ENCODE assay signal across 42 mouse cellular contexts in the genomic region with DNA sequence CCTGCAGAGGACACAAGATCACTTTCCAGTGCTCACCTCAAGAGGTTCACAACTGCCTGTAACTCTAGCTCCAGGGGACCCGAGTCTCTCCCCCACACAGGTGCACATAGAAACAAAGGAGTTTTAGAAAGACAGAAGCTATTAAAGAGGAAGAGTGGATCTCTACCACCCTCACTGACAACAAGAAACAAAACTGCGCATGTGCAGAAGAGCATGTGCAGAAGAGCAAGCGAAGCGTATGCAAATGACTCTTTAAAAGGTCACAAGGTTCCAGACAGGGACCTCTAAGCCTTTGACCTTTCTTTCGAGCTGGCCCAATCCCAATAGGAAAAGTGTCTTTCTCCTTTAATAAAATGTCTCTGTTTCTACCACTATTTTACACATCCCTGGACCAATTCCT. TPM values are rescaled to one million over a fixed set of nuclear protein-coding genes. Genes with fewer than 3 reads are reported as not detected.
DNase-seq lines count a peak whose midpoint lies in the region; ATAC-seq and TF ChIP-seq lines count a peak whose summit lies in the region.
"Had no signal": no experiment of that assay in that cellular context is flagged by ENCODE, and none has a peak within 500 bp of the region (broad histone marks: within the 10 kb centered on the region; RNA-seq: fewer than 3 reads in every experiment).

No protein-coding gene starts in this region.

- no peaks in the 10 kb centered on the region for H3K79me2 ChIP-seq in CH12.LX (replicated peaks; ENCODE audit: control insufficient read depth, extremely low read depth, insufficient read depth, poor library complexity, severe bottlenecking)

- peak; percentile 4 for DNase-seq in forebrain, embryonic 14.5 days (ENCODE audit: low spot score)
- DNase-seq in CH12.LX (ENCODE audit: extremely low read depth) (no peak), ZHBTc4 (ENCODE audit: low read depth, low spot score) (peak; percentile 38)
- DNase-seq in splenic B cell, adult 2 months (ENCODE audit: low read depth, low spot score): peak; percentile 11
- no peak for DNase-seq in adrenal gland, adult 2 months
- DNase-seq: adrenal gland, adult 8-10 months; B cell, adult 2 months; cerebellum, adult 2 months; cerebellum, postnatal 14 days; gastrocnemius, postnatal 25 days; heart, adult 18-20 months; kidney, adult 2 months; kidney, postnatal 10 days; layer of hippocampus, postnatal 36 days; left cerebral cortex, postnatal 4 days; liver, postnatal 0 days; lung, postnatal 36 days; right cerebral cortex, postnatal 25 days; thymus, adult 18-20 months; thymus, postnatal 36 days had no signal

- no peaks in the 10 kb centered on the region for H3K27me3 ChIP-seq in forebrain, embryonic 14.5 days (replicated peaks; ENCODE audit: control insufficient read depth, insufficient read depth, low read length)
- no peaks in the 10 kb centered on the region for H3K27me3 ChIP-seq in forebrain, embryonic 15.5 days
- H3K27me3 ChIP-seq in CH12.LX (replicated peaks): no peaks in the 10 kb centered on the region
- H3K27me3 ChIP-seq in splenic B cell, adult 2 months (ENCODE audit: control insufficient read depth, insufficient read depth, low read length, poor library complexity, severe bottlenecking): no peaks in the 10 kb centered on the region
- H3K27me3 ChIP-seq: embryonic facial prominence, embryonic 13.5 days; heart, embryonic 12.5 days; midbrain, embryonic 12.5 days had no signal

- dilution Hi-C loops in CH12.LX (cut with MboI; ENCODE audit: extremely low pct_ligation_motif_present, extremely low pct_unique_long_range_greater_than_20kb, low sequenced_read_pairs): no loop called here

- no peak overlapping the region for H3K4me3 ChIP-seq in forebrain, embryonic 14.5 days (ENCODE audit: low read depth, low read length)
- H3K4me3 ChIP-seq in forebrain, embryonic 15.5 days: no peak overlapping the region
- no peak overlapping the region for H3K4me3 ChIP-seq in CH12.LX (replicated peaks in 1 of 3; ENCODE audit: low read depth in 2 of 3, low read length in 2 of 3, poor library complexity in 1 of 3)
- H3K4me3 ChIP-seq: embryonic facial prominence, embryonic 13.5 days; heart, embryonic 12.5 days; liver, embryonic 12.5 days; midbrain, embryonic 12.5 days had no signal

- no peaks in the 10 kb centered on the region for H3K9me3 ChIP-seq in forebrain, embryonic 14.5 days (replicated peaks; ENCODE audit: control insufficient read depth, low read length)
- no peaks in the 10 kb centered on the region for H3K9me3 ChIP-seq in forebrain, embryonic 15.5 days
- H3K9me3 ChIP-seq in CH12.LX (replicated peaks; ENCODE audit: low read length): peaks cover 6% of the 10 kb centered on the region
- H3K9me3 ChIP-seq: embryonic facial prominence, embryonic 13.5 days; heart, embryonic 12.5 days; midbrain, embryonic 12.5 days had no signal

- no peak overlapping the region for H3K9ac ChIP-seq in forebrain, embryonic 14.5 days (ENCODE audit: low read length)
- H3K9ac ChIP-seq in forebrain, embryonic 15.5 days (replicated peaks): no peak overlapping the region
- no peak overlapping the region for H3K9ac ChIP-seq in CH12.LX (ENCODE audit: insufficient read depth, low read depth)
- H3K9ac ChIP-seq: embryonic facial prominence, embryonic 13.5 days; heart, embryonic 12.5 days; liver, embryonic 12.5 days; liver, postnatal 0 days; midbrain, embryonic 12.5 days had no signal

- no peak for TF ChIP-seq EP300 in CH12.LX (IDR thresholded peaks at IDR 0.05; ENCODE audit: low read length)

- 47% methylated on average over 5 of the region's 5 CpGs for WGBS in forebrain, embryonic 14.5 days
- 49% methylated on average over 5 of the region's 5 CpGs for WGBS in forebrain, embryonic 15.5 days

- H3K27ac ChIP-seq in forebrain, embryonic 14.5 days (ENCODE audit: low read depth, low read length): no peak overlapping the region
- no peak overlapping the region for H3K27ac ChIP-seq in forebrain, embryonic 15.5 days (replicated peaks)
- H3K27ac ChIP-seq in CH12.LX (ENCODE audit: insufficient read depth, low read depth): no peak overlapping the region
- H3K27ac ChIP-seq: embryonic facial prominence, embryonic 13.5 days; liver, embryonic 12.5 days; midbrain, embryonic 12.5 days; stomach, postnatal 0 days had no signal

- ATAC-seq in forebrain, embryonic 14.5 days: no peak
- no peak for ATAC-seq in forebrain, embryonic 15.5 days (replicated peaks)
- ATAC-seq in megakaryocyte-erythroid progenitor cell, adult 5-6 weeks (replicated peaks; ENCODE audit: low FRiP score, low TSS enrichment, poor library complexity, severe bottlenecking): no peak
- ATAC-seq: activated CD4-positive, CD25-positive, alpha-beta regulatory T cell, adult 4 months; hindbrain, embryonic 16.5 days; liver, embryonic 12.5 days; liver, postnatal 0 days had no signal

- no peaks in the 10 kb centered on the region for H3K4me1 ChIP-seq in forebrain, embryonic 14.5 days (ENCODE audit: control insufficient read depth, insufficient read depth, low read length)
- H3K4me1 ChIP-seq in forebrain, embryonic 15.5 days: peaks cover 4% of the 10 kb centered on the region; the same call in 1 of the 2 replicates
- no peaks in the 10 kb centered on the region; a peak in 1 of 4 replicates for H3K4me1 ChIP-seq in CH12.LX (ENCODE audit: control insufficient read depth in 1 of 2, insufficient read depth in 2 of 2)
- H3K4me1 ChIP-seq: embryonic facial prominence, embryonic 13.5 days; heart, embryonic 12.5 days; liver, embryonic 12.5 days had no signal

- in situ Hi-C loops in CH12.LX (cut with MboI; ENCODE audit: low pct_ligation_motif_present, low pct_unique_long_range_greater_than_20kb, low sequenced_read_pairs): loop anchor here (25.0 kb wide), 1 partner anchor 174 kb away; no protein-coding TSS in a partner anchor

- H3K36me3 ChIP-seq in forebrain, embryonic 14.5 days (ENCODE audit: control insufficient read depth, insufficient read depth, low read length): no peaks in the 10 kb centered on the region
- H3K36me3 ChIP-seq in forebrain, embryonic 15.5 days: no peaks in the 10 kb centered on the region
- H3K36me3 ChIP-seq in CH12.LX (replicated peaks in 1 of 2; ENCODE audit: control insufficient read depth in 1 of 2, insufficient read depth in 1 of 2, low read length in 1 of 2): no peaks in the 10 kb centered on the region
- H3K36me3 ChIP-seq in splenic B cell, adult 2 months (ENCODE audit: control insufficient read depth, insufficient read depth, low read length, poor library complexity, severe bottlenecking): no peaks in the 10 kb centered on the region
- H3K36me3 ChIP-seq: embryonic facial prominence, embryonic 13.5 days; heart, embryonic 12.5 days; liver, embryonic 12.5 days; midbrain, embryonic 12.5 days had no signal

- TF ChIP-seq POLR2A in CH12.LX (IDR thresholded peaks at IDR 0.05; ENCODE audit: low read depth, low read length): no peak

- no peak overlapping the region for H3K4me2 ChIP-seq in forebrain, embryonic 14.5 days (ENCODE audit: low read length)
- H3K4me2 ChIP-seq in forebrain, embryonic 15.5 days (replicated peaks): no peak overlapping the region
- no peak overlapping the region for H3K4me2 ChIP-seq in CH12.LX (ENCODE audit: insufficient read depth, low read depth, poor library complexity, severe bottlenecking)
- H3K4me2 ChIP-seq: embryonic facial prominence, embryonic 13.5 days; heart, embryonic 12.5 days; liver, embryonic 12.5 days; midbrain, embryonic 12.5 days had no signal

- TF ChIP-seq RAD21 in CH12.LX (IDR thresholded peaks at IDR 0.05; ENCODE audit: low read depth, low read length): no peak

- no peak for TF ChIP-seq CTCF in CH12.LX (conservative IDR thresholded peaks at IDR 0.05 in 1 of 2, IDR thresholded peaks at IDR 0.05 in 1 of 2; ENCODE audit: low read depth in 2 of 2, low read length in 2 of 2)

TF ChIP-seq in CH12.LX, 34 proteins besides CTCF, POLR2A, EP300 and RAD21:
- TF ChIP-seq PAX5 (IDR thresholded peaks at IDR 0.05; ENCODE audit: low read length) (no peak), NRF1 (IDR thresholded peaks at IDR 0.05; ENCODE audit: low read depth, low read length) (peak; percentile 59; the same call in 1 of the 2 replicates), UBTF (IDR thresholded peaks at IDR 0.05; ENCODE audit: low read depth, low read length) (no peak), ELF1 (IDR thresholded peaks at IDR 0.05; ENCODE audit: low read depth, low read length) (no peak)
TF ChIP-seq in CH12.LX: peak in this region for 1.

RNA-seq across cellular contexts. Expression of a gene that starts 10.3 kb away (rescaled TPM):
- polyA plus RNA-seq in forebrain, embryonic 14.5 days (2014; fragmentation: Nextera tagmentation; extraction: Ambion mirVana): 15.6 and 17.2 TPM in 2 replicates
- 17.8 and 19.7 TPM in 2 replicates for polyA plus RNA-seq in forebrain, embryonic 15.5 days (2015; fragmentation: Nextera tagmentation; extraction: Ambion mirVana)
- 3.6 and 4.2 TPM in 2 replicates for total RNA-seq in CH12.LX (2012; rRNA removed)
- 7.2 and 7.4 TPM in 2 replicates for total RNA-seq in CH12.LX (2014; rRNA removed)
- 4.1 and 5.1 TPM in 2 replicates for polyA plus RNA-seq in CH12.LX (2012; ENCODE audit: insufficient read length, low read depth)
- 10 to 100 TPM; 37.4 to 49.2 TPM for total RNA-seq in adrenal gland, adult 2 months (2021)
- 8.7 and 9.5 TPM in 2 replicates for polyA plus RNA-seq in adrenal gland, adult 2 months (2012; rRNA removed)
- total RNA-seq in megakaryocyte-erythroid progenitor cell, adult 5-6 weeks (2014; fragmentation: Nextera tagmentation): 17.1 and 22.9 TPM in 2 replicates
- total RNA-seq in megakaryocyte-erythroid progenitor cell, adult 5-6 weeks (2017): 21.7 and 21.9 TPM in 2 replicates

RNA-seq across cellular contexts. Expression of a gene that starts 10.5 kb away (rescaled TPM):
- not detected in 2 replicates for polyA plus RNA-seq in forebrain, embryonic 14.5 days (2014; fragmentation: Nextera tagmentation; extraction: Ambion mirVana)
- not detected in 2 replicates for polyA plus RNA-seq in forebrain, embryonic 15.5 days (2015; fragmentation: Nextera tagmentation; extraction: Ambion mirVana)
- total RNA-seq in CH12.LX (2012; rRNA removed): not detected in 2 replicates
- not detected in 2 replicates for total RNA-seq in CH12.LX (2014; rRNA removed)
- not detected in 2 replicates for polyA plus RNA-seq in CH12.LX (2012; ENCODE audit: insufficient read length, low read depth)
- not detected for total RNA-seq in adrenal gland, adult 2 months (2021)
- not detected in 2 replicates for polyA plus RNA-seq in adrenal gland, adult 2 months (2012; rRNA removed)
- not detected in 2 replicates for total RNA-seq in megakaryocyte-erythroid progenitor cell, adult 5-6 weeks (2014; fragmentation: Nextera tagmentation)
- not detected in 2 replicates for total RNA-seq in megakaryocyte-erythroid progenitor cell, adult 5-6 weeks (2017)
- total RNA-seq: adrenal gland, adult 8-10 months; adrenal gland, postnatal 4 days; gastrocnemius, adult 18-20 months; gastrocnemius, postnatal 25 days; heart, adult 18-20 months; layer of hippocampus, postnatal 36 days; left cerebral cortex, postnatal 4 days; megakaryocyte, adult 5-6 weeks; monocyte, adult 5-6 weeks had no signal
- polyA plus RNA-seq: activated CD4-positive, CD25-positive, alpha-beta regulatory T cell, adult 4 months; cerebellum, adult 2 months; cortical plate, adult 2 months; embryonic facial prominence, embryonic 13.5 days; forebrain, embryonic 11.5 days; heart, embryonic 12.5 days; heart, postnatal 0 days; hindbrain, embryonic 11.5 days; hindbrain, embryonic 16.5 days; intestine, embryonic 14.5 days; kidney, adult 2 months; large intestine, adult 2 months; limb, embryonic 14.5 days; liver, embryonic 12.5 days; liver, postnatal 0 days; lung, embryonic 16.5 days; midbrain, embryonic 12.5 days; neural tube, embryonic 14.5 days; stomach, postnatal 0 days had no signal

Comparison
In these comparisons a context has a peak if more than half of its experiments do, and no peak if none do; other contexts are left out.
1. DNase-seq: peak in forebrain, embryonic 14.5 days (single experiment), ZHBTc4 (single experiment) and splenic B cell, adult 2 months (single experiment); none in CH12.LX (single experiment) and adrenal gland, adult 2 months (single experiment).